Mouse (Mus musculus) G1E (cell line): Measurements from ENCODE around the gene Fez1.

Source experiments
- CTCF ChIP-seq: IDR thresholded peaks from 2 replicates; pipeline ENCODE4 v1.5.1; 2012; ENCODE audit warnings: low read depth, low read length, inconsistent platforms, mixed read lengths
- GATA1 ChIP-seq: IDR thresholded peaks from 2 replicates; pipeline ENCODE4 v1.6.1; 2012; ENCODE audit warnings: borderline replicate concordance, low read length, inconsistent platforms, mixed read lengths
- POLR2AphosphoS5 ChIP-seq: IDR thresholded peaks from 2 replicates; pipeline ENCODE4 v1.6.1; 2012; ENCODE audit warnings: low read depth, low read length, inconsistent platforms; ENCODE audit not compliant: insufficient replicate concordance
- TAL1 ChIP-seq: conservative IDR thresholded peaks from 2 replicates; pipeline ENCODE4 v1.6.1; 2012; ENCODE audit warnings: low read depth, low read length, inconsistent platforms, mixed read lengths

- no peak for TF ChIP-seq CTCF
- no peak for TF ChIP-seq GATA1
- TF ChIP-seq TAL1 = no peak
- TF ChIP-seq POLR2AphosphoS5 = no peak
Observed at GRCm38 (mm10) chr9:36814486-36814885, 7.2 kb upstream of the Fez1 start.
